Mouse (Mus musculus): ENCODE data around the gene Usp30.

- no peak for TF ChIP-seq CTCF (IDR thresholded peaks at IDR 0.05 in 2 of 3, conservative IDR thresholded peaks at IDR 0.05 in 1 of 3; ENCODE audit: control insufficient read depth in 1 of 3, insufficient read depth in 1 of 3, low read depth in 2 of 3, low read length in 3 of 3, poor library complexity in 1 of 3, severe bottlenecking in 1 of 3)
- TF ChIP-seq POLR2A (IDR thresholded peaks at IDR 0.05; ENCODE audit: control insufficient read depth in 1 of 2, insufficient read depth in 1 of 2, low read depth in 1 of 2, low read length in 2 of 2, poor library complexity in 1 of 2), result no peak
- TF ChIP-seq MAFK (IDR thresholded peaks at IDR 0.05; ENCODE audit: borderline replicate concordance, low read depth, low read length), result no peak
- TF ChIP-seq NRF1 (IDR thresholded peaks at IDR 0.05; ENCODE audit: insufficient read depth, low read depth, low read length, poor library complexity, severe bottlenecking), result no peak
- no peak for TF ChIP-seq BHLHE40 (IDR thresholded peaks at IDR 0.05; ENCODE audit: borderline replicate concordance, low read depth, low read length)
Measured at GRCm38 (mm10) chr5:114085501-114085900, 20.2 kb downstream of the Usp30 start.

Data from MEL (cell line).